Mouse (Mus musculus) kidney, adult 2 months (tissue): ENCODE results near the gene Stk40.

Experiments
- CTCF ChIP-seq: fragments of 200-500 bp; conservative IDR thresholded peaks from 2 replicates; pipeline ENCODE4 v1.5.1; 2011; ENCODE audit warnings: low read depth, mild to moderate bottlenecking, control low read depth, low read length, moderate library complexity, mixed read lengths; ENCODE audit not compliant: insufficient read depth, insufficient read length
- POLR2A ChIP-seq: fragments of 200-500 bp; IDR thresholded peaks from one replicate; pipeline ENCODE4 v1.6.1; 2011; ENCODE audit warnings: low read depth, low read length, control low read depth

GRCm38 (mm10) chr4:126111153-126111549, 7.4 kb downstream of the Stk40 start:
- TF ChIP-seq POLR2A (no peak), CTCF (no peak)
